Mouse (Mus musculus) cortical plate, adult 2 months (tissue): Measurements from ENCODE around the gene Crebzf. TPM values are rescaled to one million over a fixed set of nuclear protein-coding genes. Genes with fewer than 3 reads are reported as not detected.

Experiments used
- H3K27ac ChIP-seq: fragments of 200-500 bp; 2 replicates; pipeline ENCODE4 v1.5.1; 2012; ENCODE audit warnings: low read length, control low read depth, inconsistent platforms; ENCODE audit not compliant: insufficient read depth
- H3K4me1 ChIP-seq: fragments of 200-500 bp; 2 replicates; pipeline ENCODE4 v1.6.1; 2011; ENCODE audit warnings: low read length; ENCODE audit not compliant: control insufficient read depth, insufficient read depth
- H3K4me3 ChIP-seq: fragments of 200-500 bp; 2 replicates; pipeline ENCODE4 v1.5.1; 2011; ENCODE audit warnings: mild to moderate bottlenecking, low read length, control low read depth; ENCODE audit not compliant: insufficient read depth
- CTCF ChIP-seq: fragments of 200-500 bp; IDR thresholded peaks from 2 replicates; pipeline ENCODE4 v1.5.1; 2011; ENCODE audit warnings: mild to moderate bottlenecking, control low read depth, low read length; ENCODE audit not compliant: insufficient read depth; ENCODE audit errors: extremely low read depth
- POLR2A ChIP-seq: fragments of 200-500 bp; IDR thresholded peaks from 2 replicates; pipeline ENCODE4 v1.6.1; 2011; ENCODE audit warnings: mild to moderate bottlenecking, low read length, control low read depth; ENCODE audit not compliant: insufficient read depth; ENCODE audit errors: extremely low read depth
- polyA plus RNA-seq: library from polyadenylated mRNA; depleted of rRNA; stranded (reverse); fragments of >200 nt; gene quantifications from 2 replicates; pipeline ENCODE4 v1.2.3, GENCODE M21; 2012; rRNA removed

Crebzf gene
- polyA plus RNA-seq: 103 and 120 TPM in 2 replicates

GRCm38 (mm10) chr7:90442518-90443080 lies at the start of gene Crebzf:
Crebzf (plus strand) TSS chr7:90442729.
- TF ChIP-seq CTCF (no peak), POLR2A (peak; percentile 83; the same call in 1 of the 2 replicates)
- H3K4me1 ChIP-seq: no peaks in the 10 kb centered on the region; the same call in 1 of the 2 replicates
- peak within 1 kb of the TSS; percentile 99 for H3K27ac ChIP-seq
- H3K4me3 ChIP-seq: peak within 1 kb of the TSS; percentile 98

GRCm38 (mm10) chr7:90395073-90395472 lies 47.5 kb upstream of the Crebzf start:
- Histone ChIP-seq H3K27ac (no peak overlapping the region), H3K4me1 (peaks cover 3% of the 10 kb centered on the region), H3K4me3 (no peak overlapping the region)
- TF ChIP-seq CTCF (no peak), POLR2A (no peak)

- TF ChIP-seq POLR2A (no peak), CTCF (no peak)
- Histone ChIP-seq H3K4me3 (no peak overlapping the region), H3K4me1 (peaks cover 1% of the 10 kb centered on the region), H3K27ac (no peak overlapping the region)
Observed at GRCm38 (mm10) chr7:90395928-90396327, 46.6 kb upstream of the Crebzf start.

- TF ChIP-seq CTCF (peak; percentile 83), POLR2A (no peak)
- Histone ChIP-seq H3K27ac (no peak overlapping the region), H3K4me1 (no peaks in the 10 kb centered on the region), H3K4me3 (no peak overlapping the region)
Observed at GRCm38 (mm10) chr7:90409934-90410333, 32.6 kb upstream of the Crebzf start.

- Histone ChIP-seq H3K4me1 (no peaks in the 10 kb centered on the region), H3K4me3 (peak within 1 kb of the TSS; percentile 36), H3K27ac (no peak within 1 kb of the TSS)
- peak; percentile 33; the same call in 1 of the 2 replicates for TF ChIP-seq POLR2A
- TF ChIP-seq CTCF: no peak
Observed at GRCm38 (mm10) chr7:90426020-90427001, 16.2 kb upstream of the Crebzf start, which contains the start of gene Ccdc89. Ccdc89 (plus strand) TSS chr7:90426577.

- Histone ChIP-seq H3K4me1 (no peaks in the 10 kb centered on the region), H3K4me3 (peak overlapping the region; percentile 36), H3K27ac (no peak overlapping the region)
- TF ChIP-seq POLR2A: no peak
- TF ChIP-seq CTCF: no peak
Observed at GRCm38 (mm10) chr7:90427006-90427405, 15.5 kb upstream of the Crebzf start.

- H3K4me1 ChIP-seq: no peaks in the 10 kb centered on the region
- no peak overlapping the region for H3K4me3 ChIP-seq
- H3K27ac ChIP-seq: no peak overlapping the region
- TF ChIP-seq CTCF (no peak), POLR2A (no peak)
Observed at GRCm38 (mm10) chr7:90432221-90432620, 10.3 kb upstream of the Crebzf start.

- Histone ChIP-seq H3K4me1 (no peaks in the 10 kb centered on the region; the same call in 1 of the 2 replicates), H3K4me3 (no peak overlapping the region)
- no peak for TF ChIP-seq CTCF
- no peak for TF ChIP-seq POLR2A
Observed at GRCm38 (mm10) chr7:90440044-90440443, 2.5 kb upstream of the Crebzf start.

GRCm38 (mm10) chr7:90442070-90442469 lies 459 bp upstream of the Crebzf start:
- peak overlapping the region; percentile 52; the same call in 1 of the 2 replicates for H3K27ac ChIP-seq
- peak overlapping the region; percentile 98 for H3K4me3 ChIP-seq
- H3K4me1 ChIP-seq: no peaks in the 10 kb centered on the region; the same call in 1 of the 2 replicates
- TF ChIP-seq POLR2A (no peak), CTCF (no peak)

More at GRCm38 (mm10) chr7:90440044-90440443, 2.5 kb upstream of the Crebzf start:
- H3K27ac ChIP-seq: no peak overlapping the region
